Mouse (Mus musculus) hematopoietic stem cell, adult 5-6 weeks (primary cell): ENCODE data around the gene Scgb2b12. TPM values are rescaled to one million over a fixed set of nuclear protein-coding genes. Genes with fewer than 3 reads are reported as not detected.
"Not testable (repeated sequence)": the region's sequence is repeated elsewhere in the genome, so short reads cannot be mapped to it uniquely, and the experiment has no call there.

Experiments
- ATAC-seq, 2 experiments: fragments of 125-278 bp in 1 of 2; replicated peaks in 1 of 2; 2 replicates each; pipeline ENCODE4 v1.8.0; 2016 to 2017; ENCODE audit warnings: inconsistent platforms in 2 of 2, mild to moderate bottlenecking in 2 of 2, moderate number of reproducible peaks in 2 of 2, low read depth in 1 of 2, moderate TSS enrichment in 1 of 2; ENCODE audit not compliant: low FRiP score in 2 of 2, poor library complexity in 2 of 2, severe bottlenecking in 2 of 2, insufficient read depth in 1 of 2, low TSS enrichment in 1 of 2
- total RNA-seq: library from RNA; stranded (forward); fragments of 172-1452, 232-1000 nt; gene quantifications from 2 replicates; pipeline ENCODE4 v1.2.3, GENCODE M21; 2017

Gene Scgb2b12
- not detected in 2 replicates for total RNA-seq

- not testable (repeated sequence) for ATAC-seq
Measured at GRCm38 (mm10) chr7:32327145-32327544, at the start of gene Scgb2b12. Gene Scgb2b12 (minus strand): TSS chr7:32327245.

- ATAC-seq = not testable (repeated sequence)
Measured at GRCm38 (mm10) chr7:32333882-32334281, 6.8 kb upstream of the Scgb2b12 start, which contains the start of gene Scgb1b12. Gene Scgb1b12 (plus strand): TSS chr7:32334182.

Other genes with a start within 250 kb of the Scgb2b12 start
- gene Scgb1b10, start 226.4 kb downstream of the Scgb2b12 start, total RNA-seq = not detected in 2 replicates
- not detected in 2 replicates for gene Scgb2b11, start 116.1 kb downstream of the Scgb2b12 start, total RNA-seq
- gene Scgb1b11, start 104.4 kb downstream of the Scgb2b12 start, total RNA-seq = not detected in 2 replicates
- not detected in 2 replicates for gene Scgb1b12, start 6.9 kb upstream of the Scgb2b12 start, total RNA-seq
- not detected in 2 replicates for gene Scgb1b29, start 114.3 kb upstream of the Scgb2b12 start, total RNA-seq